Mouse (Mus musculus): ENCODE results near the gene Mgarp. TPM values are rescaled to one million over a fixed set of nuclear protein-coding genes. Genes with fewer than 3 reads are reported as not detected.
"Not testable (repeated sequence)": the region's sequence is repeated elsewhere in the genome, so short reads cannot be mapped to it uniquely, and the experiment has no call there.

The Mgarp gene
- total RNA-seq, 2 experiments from 2014 or later = 0.43 to 0.63 TPM

GRCm38 (mm10) chr3:51366926-51367325 is 29.6 kb downstream of the Mgarp start:
- no peak for DNase-seq

GRCm38 (mm10) chr3:51365517-51365882 is 31.0 kb downstream of the Mgarp start:
- DNase-seq = no peak

GRCm38 (mm10) chr3:51364703-51365516 is 31.6 kb downstream of the Mgarp start:
- DNase-seq = peak; percentile 61

- no peak for DNase-seq
Observed at GRCm38 (mm10) chr3:51361066-51361465, 35.5 kb downstream of the Mgarp start.

GRCm38 (mm10) chr3:51359558-51360307 is 36.8 kb downstream of the Mgarp start:
- DNase-seq = no peak

- DNase-seq = peak; percentile 54
Observed at GRCm38 (mm10) chr3:51358660-51359557, 37.6 kb downstream of the Mgarp start.

- DNase-seq = peak; percentile 49
Observed at GRCm38 (mm10) chr3:51358181-51358580, 38.4 kb downstream of the Mgarp start.

- DNase-seq = no peak
Observed at GRCm38 (mm10) chr3:51357624-51358023, 38.9 kb downstream of the Mgarp start.

GRCm38 (mm10) chr3:51357078-51357477 is 39.5 kb downstream of the Mgarp start:
- no peak for DNase-seq

GRCm38 (mm10) chr3:51354956-51355355 is 41.6 kb downstream of the Mgarp start:
- not testable (repeated sequence) for DNase-seq

- no peak for DNase-seq
Observed at GRCm38 (mm10) chr3:51354034-51354427, 42.5 kb downstream of the Mgarp start.

- peak; percentile 63 for DNase-seq
Observed at GRCm38 (mm10) chr3:51353325-51354033, 43.1 kb downstream of the Mgarp start.

GRCm38 (mm10) chr3:51350806-51351205 is 45.7 kb downstream of the Mgarp start:
- no peak for DNase-seq

GRCm38 (mm10) chr3:51348646-51349238 is 47.8 kb downstream of the Mgarp start:
- no peak for DNase-seq

GRCm38 (mm10) chr3:51345017-51345416 is 51.5 kb downstream of the Mgarp start:
- not testable (repeated sequence) for DNase-seq

- DNase-seq = not testable (repeated sequence)
Observed at GRCm38 (mm10) chr3:51344182-51344581, 52.4 kb downstream of the Mgarp start.

- DNase-seq = no peak
Observed at GRCm38 (mm10) chr3:51343260-51343659, 53.3 kb downstream of the Mgarp start.

GRCm38 (mm10) chr3:51342152-51342551 is 54.4 kb downstream of the Mgarp start:
- DNase-seq = no peak

GRCm38 (mm10) chr3:51341268-51342081 is 55.1 kb downstream of the Mgarp start:
- peak; percentile 89 for DNase-seq

- peak; percentile 86 for DNase-seq
Observed at GRCm38 (mm10) chr3:51340552-51341267, 55.8 kb downstream of the Mgarp start, which contains the start of gene Elf2. Elf2 (minus strand) TSS chr3:51340663.

All from gastrocnemius, postnatal 10 days (tissue).